Comparison of ENCODE assay signal across 18 mouse cellular contexts in the genomic region with DNA sequence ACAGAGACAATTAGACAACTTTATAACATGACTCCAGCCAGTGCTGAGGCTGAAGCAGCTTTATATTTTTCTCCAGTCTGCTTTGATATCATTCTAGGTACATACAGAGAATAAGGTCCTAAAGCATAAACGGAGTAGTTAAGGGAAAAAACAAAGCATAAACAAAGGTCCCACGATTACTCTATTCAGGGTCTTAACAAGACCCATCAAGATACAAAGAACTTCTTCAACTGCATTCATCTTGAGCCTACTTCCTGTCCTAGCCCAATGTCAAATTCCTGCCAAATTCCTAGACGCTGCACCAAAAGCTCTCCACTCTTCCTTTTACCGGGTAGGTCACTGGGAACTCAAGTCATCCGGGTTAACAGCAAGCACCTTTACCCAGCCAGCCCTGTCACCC.
"Had no signal": no experiment of that assay in that cellular context is flagged by ENCODE, and none has a peak within 500 bp of the region (broad histone marks: within the 10 kb centered on the region; RNA-seq: fewer than 3 reads in every experiment).

No protein-coding gene starts in this region.

- H3K27ac ChIP-seq: midbrain, embryonic 10.5 days; midbrain, embryonic 12.5 days; neural tube, embryonic 13.5 days; neural tube, embryonic 15.5 days had no signal

- H3K9ac ChIP-seq: lung, embryonic 14.5 days; midbrain, embryonic 12.5 days; neural tube, embryonic 13.5 days; neural tube, embryonic 15.5 days had no signal

- ATAC-seq: midbrain, embryonic 16.5 days had no signal

- H3K36me3 ChIP-seq: midbrain, embryonic 10.5 days; midbrain, embryonic 12.5 days; neural tube, embryonic 13.5 days; neural tube, embryonic 15.5 days had no signal

- H3K9me3 ChIP-seq: midbrain, embryonic 10.5 days; midbrain, embryonic 12.5 days; neural tube, embryonic 13.5 days; neural tube, embryonic 15.5 days had no signal

- H3K4me2 ChIP-seq: lung, embryonic 14.5 days; midbrain, embryonic 12.5 days; neural tube, embryonic 13.5 days; neural tube, embryonic 15.5 days had no signal

- H3K4me3 ChIP-seq: midbrain, embryonic 10.5 days; midbrain, embryonic 12.5 days; myocyte; neural tube, embryonic 13.5 days; neural tube, embryonic 15.5 days had no signal

- H3K4me1 ChIP-seq: midbrain, embryonic 12.5 days; neural tube, embryonic 15.5 days had no signal

- H3K27me3 ChIP-seq: midbrain, embryonic 12.5 days; neural tube, embryonic 13.5 days; neural tube, embryonic 15.5 days had no signal

- DNase-seq: lung, embryonic 14.5 days; lung, postnatal 10 days; lung, postnatal 4 days; midbrain, embryonic 14.5 days; retina, postnatal 1 day; right cerebral cortex, adult 18-20 months; right cerebral cortex, postnatal 25 days; right cerebral cortex, postnatal 4 days; spleen, adult 18-20 months; thymus, adult 18-20 months; thymus, postnatal 14 days; thymus, postnatal 36 days had no signal
